Mouse (Mus musculus): Measurements from ENCODE around the gene Madcam1. TPM values are rescaled to one million over a fixed set of nuclear protein-coding genes. Genes with fewer than 3 reads are reported as not detected.

Gene Madcam1
- total and polyA plus RNA-seq, 3 experiments, result not detected

DNA sequence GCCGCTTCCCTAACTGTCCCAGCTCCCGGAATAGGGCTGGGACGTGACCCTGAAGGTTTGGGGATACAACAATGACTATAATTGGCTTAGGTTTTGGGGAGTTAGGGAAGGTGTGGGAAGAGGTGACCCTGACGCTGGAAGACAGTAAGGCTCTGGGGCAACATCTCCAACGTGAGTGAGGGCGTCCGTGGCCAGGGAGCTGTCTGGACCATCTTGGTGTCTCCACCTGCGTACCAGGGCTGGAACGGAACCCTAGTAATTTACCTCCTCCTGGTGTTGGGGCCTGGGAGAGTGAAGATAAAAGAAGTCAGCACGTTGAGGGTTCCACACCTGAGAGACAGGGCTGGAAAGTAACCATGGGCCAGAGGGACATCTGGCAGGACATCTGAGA lies 40.6 kb downstream of the Madcam1 start:
- Histone ChIP-seq H3K36me3 (replicated peaks) (peaks cover 51% of the 10 kb centered on the region), H3K4me1 (ENCODE audit: insufficient read depth, low read depth, low read length) (peaks cover 60% of the 10 kb centered on the region), H3K27me3 (ENCODE audit: insufficient read depth, low read length) (0 out of 2 replicates have a peak, but pooled peaks cover 2% of the 10 kb centered on the region), H3K9me3 (replicated peaks) (no peaks in the 10 kb centered on the region), H3K4me3 (ENCODE audit: low read depth, low read length) (peak overlapping the region; percentile 84)
- ATAC-seq (ENCODE audit: extremely low read depth, insufficient number of reproducible peaks, low FRiP score, poor library complexity, severe bottlenecking) (no peak), DNase-seq (ENCODE audit: low spot score) (no peak)
- TF ChIP-seq TAL1 (conservative IDR thresholded peaks at IDR 0.05; ENCODE audit: low read depth, low read length) (no peak), GATA1 (IDR thresholded peaks at IDR 0.05; ENCODE audit: borderline replicate concordance, low read length) (no peak), POLR2AphosphoS5 (IDR thresholded peaks at IDR 0.05; ENCODE audit: insufficient replicate concordance, low read depth, low read length) (no peak), CTCF (IDR thresholded peaks at IDR 0.05; ENCODE audit: low read depth, low read length) (no peak), GATA2 (IDR thresholded peaks at IDR 0.05; ENCODE audit: borderline replicate concordance, low read depth, low read length) (no peak)

DNA sequence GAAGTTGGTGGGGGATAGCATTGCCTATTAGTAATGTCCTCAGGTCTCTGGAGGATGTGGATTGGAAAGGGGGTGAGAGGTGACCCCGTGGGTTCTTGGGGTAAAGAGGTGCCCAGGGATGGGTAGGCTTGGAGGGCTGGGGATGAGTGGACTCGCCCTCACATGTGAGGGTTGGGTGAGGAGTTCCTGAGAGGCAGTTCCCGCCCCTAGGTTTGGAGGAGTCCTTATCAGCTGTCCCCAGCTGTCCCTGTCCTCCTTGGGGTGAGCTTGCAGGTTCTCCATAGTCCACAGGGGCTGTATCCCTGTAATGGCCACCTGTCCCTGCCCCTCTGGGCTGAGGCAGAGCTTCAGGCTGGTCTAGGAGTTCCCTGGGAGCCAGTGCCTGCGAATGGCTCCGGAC lies 41.6 kb downstream of the Madcam1 start:
- peak; percentile 88 for DNase-seq (ENCODE audit: low spot score)
- H3K4me1 ChIP-seq (ENCODE audit: insufficient read depth, low read depth, low read length), result peaks cover 70% of the 10 kb centered on the region
- peak; percentile 87 for ATAC-seq (ENCODE audit: extremely low read depth, insufficient number of reproducible peaks, low FRiP score, poor library complexity, severe bottlenecking)

DNA sequence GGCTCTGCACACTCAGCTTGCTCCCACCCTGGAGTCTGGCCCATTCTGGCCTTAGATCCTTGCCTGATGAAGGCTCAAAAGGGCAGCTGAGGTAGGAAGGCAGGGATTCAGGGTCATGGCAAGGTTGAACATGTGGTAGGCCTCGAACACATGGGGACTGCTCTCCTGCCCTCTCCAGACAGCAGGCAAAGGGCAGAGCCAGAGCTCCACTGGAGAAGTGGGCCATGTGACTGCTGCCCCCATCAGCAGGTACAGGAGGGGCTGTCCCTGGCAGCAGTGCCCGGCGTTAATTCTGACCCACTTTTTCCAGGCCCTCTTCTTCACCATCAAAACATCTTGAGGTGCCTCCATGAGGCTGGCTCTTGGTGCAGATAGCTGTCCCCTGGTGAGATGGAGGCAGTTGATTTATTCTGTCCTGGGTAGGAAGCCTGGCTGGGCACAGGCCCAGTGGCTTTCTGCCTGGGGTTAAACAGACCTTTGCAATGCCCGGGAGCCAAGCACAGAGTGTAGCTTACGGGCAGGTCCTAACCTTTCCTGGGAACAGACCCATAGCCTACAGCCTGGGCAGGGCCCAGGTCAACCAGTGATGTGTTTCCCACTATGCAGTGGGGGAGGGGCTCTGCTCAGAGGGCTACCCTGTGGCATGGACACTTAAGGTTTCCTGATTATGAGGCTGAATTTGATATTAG lies 42.2 kb downstream of the Madcam1 start:
- peak overlapping the region; percentile 84 for H3K4me3 ChIP-seq (ENCODE audit: low read depth, low read length)
- H3K9me3 ChIP-seq (replicated peaks), result no peaks in the 10 kb centered on the region
- no peak for TF ChIP-seq GATA1 (IDR thresholded peaks at IDR 0.05; ENCODE audit: borderline replicate concordance, low read length)
- TF ChIP-seq POLR2AphosphoS5 (IDR thresholded peaks at IDR 0.05; ENCODE audit: insufficient replicate concordance, low read depth, low read length), result no peak
- no peak for TF ChIP-seq GATA2 (IDR thresholded peaks at IDR 0.05; ENCODE audit: borderline replicate concordance, low read depth, low read length)
- TF ChIP-seq TAL1 (conservative IDR thresholded peaks at IDR 0.05; ENCODE audit: low read depth, low read length), result no peak
- no peak for TF ChIP-seq CTCF (IDR thresholded peaks at IDR 0.05; ENCODE audit: low read depth, low read length)
- peaks cover 72% of the 10 kb centered on the region for H3K4me1 ChIP-seq (ENCODE audit: insufficient read depth, low read depth, low read length)
- peaks cover 67% of the 10 kb centered on the region for H3K36me3 ChIP-seq (replicated peaks)
- H3K27me3 ChIP-seq (ENCODE audit: insufficient read depth, low read length), result no peaks in the 10 kb centered on the region
- ATAC-seq (ENCODE audit: extremely low read depth, insufficient number of reproducible peaks, low FRiP score, poor library complexity, severe bottlenecking), result no peak
- no peak for DNase-seq (ENCODE audit: low spot score)

More for the DNA sequence above, 41.6 kb downstream of the Madcam1 start:
- H3K27me3 ChIP-seq (ENCODE audit: insufficient read depth, low read length), result no peaks in the 10 kb centered on the region
- peaks cover 61% of the 10 kb centered on the region for H3K36me3 ChIP-seq (replicated peaks)
- no peaks in the 10 kb centered on the region for H3K9me3 ChIP-seq (replicated peaks)
- TF ChIP-seq GATA1 (IDR thresholded peaks at IDR 0.05; ENCODE audit: borderline replicate concordance, low read length), result no peak
- TF ChIP-seq TAL1 (conservative IDR thresholded peaks at IDR 0.05; ENCODE audit: low read depth, low read length), result peak; percentile 98
- peak overlapping the region; percentile 84 for H3K4me3 ChIP-seq (ENCODE audit: low read depth, low read length)

DNA sequence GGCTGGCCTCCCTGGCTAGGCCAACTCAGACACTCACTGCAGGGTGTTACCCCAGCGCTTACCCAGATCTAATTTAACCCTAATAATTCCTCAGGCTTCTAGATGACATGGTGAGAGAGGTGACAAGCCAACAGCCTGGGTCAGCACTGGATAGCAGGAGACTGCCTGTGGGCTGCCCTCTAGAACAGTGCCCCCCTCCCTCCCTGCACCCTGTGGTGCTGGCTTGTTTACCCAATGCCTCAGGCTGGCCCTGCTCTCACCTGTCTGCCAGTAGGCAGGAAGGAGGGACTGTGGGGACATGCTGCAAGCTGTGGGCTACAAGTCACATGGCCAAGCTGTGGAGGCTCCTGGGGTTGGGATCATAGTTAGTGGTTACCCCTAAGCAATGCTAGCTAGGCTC lies 42.8 kb downstream of the Madcam1 start:
- Histone ChIP-seq H3K27me3 (ENCODE audit: insufficient read depth, low read length) (no peaks in the 10 kb centered on the region), H3K4me1 (ENCODE audit: insufficient read depth, low read depth, low read length) (peaks cover 79% of the 10 kb centered on the region), H3K36me3 (replicated peaks) (peaks cover 73% of the 10 kb centered on the region), H3K9me3 (replicated peaks) (no peaks in the 10 kb centered on the region), H3K4me3 (ENCODE audit: low read depth, low read length) (peak overlapping the region; percentile 84)
- TF ChIP-seq GATA2 (IDR thresholded peaks at IDR 0.05; ENCODE audit: borderline replicate concordance, low read depth, low read length), result no peak
- ATAC-seq (ENCODE audit: extremely low read depth, insufficient number of reproducible peaks, low FRiP score, poor library complexity, severe bottlenecking), result no peak
- DNase-seq (ENCODE audit: low spot score), result no peak

DNA sequence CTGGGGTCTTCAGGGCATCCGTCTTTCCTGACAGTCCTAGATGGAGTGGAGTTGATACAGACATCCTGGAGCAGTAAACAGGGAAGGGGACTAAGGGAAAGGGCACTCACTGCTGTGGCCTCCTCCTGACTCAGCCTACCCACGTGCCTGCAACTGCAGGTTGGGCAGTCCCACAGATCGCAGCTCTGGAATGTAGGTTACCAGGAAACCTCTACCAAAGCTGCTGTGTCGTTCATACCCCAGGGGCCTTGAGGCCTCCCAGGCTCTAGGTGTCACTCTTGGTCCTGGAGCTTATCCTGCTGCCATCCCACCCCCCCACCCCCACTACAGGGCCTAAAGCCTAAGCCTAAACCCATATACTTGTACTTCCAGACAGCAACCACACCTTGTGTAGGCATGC lies 43.4 kb downstream of the Madcam1 start:
- no peak for DNase-seq (ENCODE audit: low spot score)
- H3K27me3 ChIP-seq (ENCODE audit: insufficient read depth, low read length), result no peaks in the 10 kb centered on the region
- H3K4me1 ChIP-seq (ENCODE audit: insufficient read depth, low read depth, low read length), result peaks cover 84% of the 10 kb centered on the region
- H3K36me3 ChIP-seq (replicated peaks), result peaks cover 78% of the 10 kb centered on the region
- ATAC-seq (ENCODE audit: extremely low read depth, insufficient number of reproducible peaks, low FRiP score, poor library complexity, severe bottlenecking), result no peak
- no peaks in the 10 kb centered on the region for H3K9me3 ChIP-seq (replicated peaks)
- peak overlapping the region; percentile 84 for H3K4me3 ChIP-seq (ENCODE audit: low read depth, low read length)
- TF ChIP-seq GATA1 (IDR thresholded peaks at IDR 0.05; ENCODE audit: borderline replicate concordance, low read length) (no peak), CTCF (IDR thresholded peaks at IDR 0.05; ENCODE audit: low read depth, low read length) (no peak), TAL1 (conservative IDR thresholded peaks at IDR 0.05; ENCODE audit: low read depth, low read length) (no peak), GATA2 (IDR thresholded peaks at IDR 0.05; ENCODE audit: borderline replicate concordance, low read depth, low read length) (no peak), POLR2AphosphoS5 (IDR thresholded peaks at IDR 0.05; ENCODE audit: insufficient replicate concordance, low read depth, low read length) (no peak)

DNA sequence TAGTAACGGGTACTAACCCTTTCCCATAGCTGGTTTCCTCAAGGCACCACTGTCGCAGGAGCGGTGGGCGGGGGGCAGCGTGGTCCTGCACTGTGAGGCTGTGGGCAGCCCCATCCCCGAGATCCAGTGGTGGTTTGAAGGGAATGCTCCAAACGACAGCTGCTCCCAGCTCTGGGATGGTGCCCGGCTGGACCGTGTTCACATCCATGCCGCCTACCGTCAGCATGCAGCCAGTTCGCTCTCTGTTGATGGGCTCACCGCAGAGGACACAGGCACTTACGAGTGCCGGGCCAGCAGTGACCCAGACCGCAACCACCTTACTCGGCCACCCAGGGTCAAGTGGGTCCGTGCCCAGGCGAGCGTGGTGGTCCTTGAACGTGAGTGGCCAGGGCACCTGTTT lies 44.3 kb downstream of the Madcam1 start:
- DNase-seq (ENCODE audit: low spot score), result no peak
- Histone ChIP-seq H3K27me3 (ENCODE audit: insufficient read depth, low read length) (no peaks in the 10 kb centered on the region), H3K4me1 (ENCODE audit: insufficient read depth, low read depth, low read length) (peaks cover 89% of the 10 kb centered on the region), H3K36me3 (replicated peaks) (peaks cover 85% of the 10 kb centered on the region), H3K4me3 (ENCODE audit: low read depth, low read length) (peak overlapping the region; percentile 66), H3K9me3 (replicated peaks) (no peaks in the 10 kb centered on the region)
- no peak for ATAC-seq (ENCODE audit: extremely low read depth, insufficient number of reproducible peaks, low FRiP score, poor library complexity, severe bottlenecking)
- TF ChIP-seq TAL1 (conservative IDR thresholded peaks at IDR 0.05; ENCODE audit: low read depth, low read length), result no peak
- no peak for TF ChIP-seq GATA2 (IDR thresholded peaks at IDR 0.05; ENCODE audit: borderline replicate concordance, low read depth, low read length)
- TF ChIP-seq POLR2AphosphoS5 (IDR thresholded peaks at IDR 0.05; ENCODE audit: insufficient replicate concordance, low read depth, low read length), result no peak
- no peak for TF ChIP-seq GATA1 (IDR thresholded peaks at IDR 0.05; ENCODE audit: borderline replicate concordance, low read length)
- TF ChIP-seq CTCF (IDR thresholded peaks at IDR 0.05; ENCODE audit: low read depth, low read length), result no peak

Measured in G1E (cell line).